Mouse (Mus musculus) adrenal gland, postnatal 25 days (tissue): ENCODE data around the gene Ltbp2. TPM values are rescaled to one million over a fixed set of nuclear protein-coding genes. Genes with fewer than 3 reads are reported as not detected.

Experiments
- DNase-seq: peaks from one replicate; pipeline ENCODE4 v3.0.0; 2021; ENCODE audit warnings: mixed read lengths
- long read RNA-seq: library from polyadenylated mRNA; stranded (forward); transcript quantifications from one replicate; pipeline ENCODE4 v2.0.0, GENCODE M21; 2021
- total RNA-seq: library from RNA; stranded (reverse); gene quantifications from 2 replicates; pipeline ENCODE4 v1.2.3, GENCODE M21; 2021

Ltbp2 gene
- 3.9 and 4.8 TPM in 2 replicates for total RNA-seq
- long read RNA-seq, partial matches to known transcripts = 7 of 14 reads
- long read RNA-seq, other reads (novel, unspliced or antisense) = 7 of 14 reads

DNA sequence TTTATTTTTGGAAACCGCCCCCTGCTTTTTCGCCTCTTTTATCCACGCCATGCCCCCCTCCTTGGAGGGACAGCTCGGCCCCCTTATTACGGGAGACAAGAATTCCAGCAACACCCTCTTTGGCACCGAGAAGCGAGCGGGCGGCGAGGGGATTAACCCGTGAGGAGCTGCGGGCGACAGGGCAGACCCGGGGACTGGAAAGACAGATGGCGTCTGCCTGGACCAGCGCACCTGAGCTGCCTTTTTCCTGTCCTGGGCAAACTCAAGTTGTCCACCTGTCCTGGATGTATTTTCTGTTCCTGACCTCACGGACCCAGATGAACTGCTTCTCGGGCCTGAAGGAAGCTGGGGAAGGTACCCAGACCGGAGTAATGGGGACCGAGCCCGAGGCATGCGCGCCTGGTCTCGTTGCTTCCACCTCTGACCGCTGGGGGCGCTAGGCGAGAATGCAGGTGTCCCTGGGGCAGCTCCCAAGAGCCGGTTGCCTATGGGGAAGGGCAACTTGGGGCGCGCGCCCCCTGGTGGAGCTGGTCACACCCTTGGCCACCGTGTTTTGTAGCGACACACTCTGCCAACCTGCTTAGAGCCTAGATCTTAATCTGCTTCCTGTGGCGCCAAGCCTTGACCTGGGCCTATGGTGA lies at the start of gene Ltbp2:
Gene Ltbp2, minus strand, starts transcription at position 52 of the 641 bp plus-strand sequence.
- DNase-seq = peak; percentile 92

DNA sequence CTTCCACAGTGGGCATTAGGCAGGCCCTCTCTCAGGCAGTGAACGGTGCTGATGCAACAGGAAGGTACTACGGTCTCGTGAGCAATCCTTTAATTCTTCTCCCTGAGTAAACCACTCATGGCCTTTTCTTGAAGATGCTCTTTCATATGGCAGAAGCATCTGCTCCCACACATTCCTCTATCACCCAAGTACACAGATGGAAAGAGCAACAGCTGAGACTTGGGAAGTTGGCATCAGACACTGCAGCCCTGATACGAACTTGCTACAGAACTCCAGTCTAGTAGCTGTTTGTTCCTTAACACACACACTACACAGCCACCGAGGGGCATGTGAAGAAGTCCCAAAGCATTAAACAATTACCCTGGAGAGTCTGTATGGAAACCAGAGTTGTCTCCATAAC lies 48.0 kb upstream of the Ltbp2 start:
- no peak for DNase-seq

DNA sequence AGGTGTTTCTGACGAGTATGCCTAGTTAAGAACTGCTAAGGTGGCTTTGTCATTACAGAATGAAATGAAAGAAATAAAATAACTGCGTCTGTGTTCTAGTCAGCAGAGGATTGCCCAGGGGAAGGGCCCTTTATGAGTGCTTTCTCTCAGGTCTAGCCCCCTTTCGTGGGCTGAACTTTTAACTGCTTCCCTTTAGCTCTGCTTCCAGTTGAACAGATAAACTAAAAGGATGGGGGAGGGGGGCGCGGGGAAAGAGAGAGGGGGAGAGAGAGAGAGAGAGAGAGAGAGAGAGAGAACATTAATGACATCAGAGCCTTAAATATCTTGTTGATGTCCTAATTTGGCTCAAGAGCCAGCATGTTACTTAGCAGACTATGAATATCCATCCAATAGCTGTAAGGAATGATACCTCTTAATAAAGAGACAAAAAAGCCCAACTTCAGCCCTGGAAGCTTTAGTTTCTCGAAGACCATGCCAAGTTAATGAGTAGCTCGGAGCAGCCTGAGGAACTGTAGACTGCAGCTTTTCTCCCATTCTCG lies 45.6 kb upstream of the Ltbp2 start:
- DNase-seq = no peak

DNA sequence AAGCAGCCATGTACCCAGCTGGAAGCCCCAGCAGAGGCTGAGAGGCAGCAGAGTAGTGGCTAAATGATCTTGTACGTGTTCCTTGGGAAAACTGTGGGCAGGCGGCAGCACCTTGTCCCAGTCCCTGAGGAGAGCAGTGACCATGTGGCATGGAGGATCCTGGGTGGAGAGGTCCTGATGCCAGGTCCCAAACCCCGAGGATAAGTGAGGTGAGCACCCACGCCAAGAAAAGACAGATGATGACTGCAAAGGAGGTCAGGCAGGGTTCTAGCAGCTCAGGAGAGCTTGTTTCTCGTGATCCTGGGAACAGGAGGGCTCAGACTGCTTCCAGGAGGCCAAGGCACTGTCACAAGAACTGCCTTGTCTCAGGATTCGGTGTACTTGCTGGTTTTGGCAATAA lies 42.5 kb upstream of the Ltbp2 start:
- DNase-seq = no peak

DNA sequence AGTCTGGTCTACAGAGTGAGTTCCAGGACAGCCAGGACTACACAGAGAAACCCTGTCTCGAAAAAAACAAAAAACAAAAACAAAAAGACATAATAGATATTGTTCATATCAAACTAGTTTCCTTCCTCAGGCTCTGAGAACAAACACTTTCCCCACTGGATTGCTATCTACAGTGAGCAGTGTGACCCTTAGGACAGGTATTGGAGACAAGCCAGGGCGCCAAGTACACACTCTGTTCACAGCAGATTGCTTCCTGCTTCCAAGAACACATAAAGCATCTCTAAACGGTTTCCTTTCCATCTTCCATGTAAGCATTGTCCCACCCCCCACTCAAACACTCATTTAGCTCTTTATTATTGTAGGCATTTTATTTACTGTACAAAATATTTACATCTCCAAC lies 41.5 kb upstream of the Ltbp2 start:
- no peak for DNase-seq

DNA sequence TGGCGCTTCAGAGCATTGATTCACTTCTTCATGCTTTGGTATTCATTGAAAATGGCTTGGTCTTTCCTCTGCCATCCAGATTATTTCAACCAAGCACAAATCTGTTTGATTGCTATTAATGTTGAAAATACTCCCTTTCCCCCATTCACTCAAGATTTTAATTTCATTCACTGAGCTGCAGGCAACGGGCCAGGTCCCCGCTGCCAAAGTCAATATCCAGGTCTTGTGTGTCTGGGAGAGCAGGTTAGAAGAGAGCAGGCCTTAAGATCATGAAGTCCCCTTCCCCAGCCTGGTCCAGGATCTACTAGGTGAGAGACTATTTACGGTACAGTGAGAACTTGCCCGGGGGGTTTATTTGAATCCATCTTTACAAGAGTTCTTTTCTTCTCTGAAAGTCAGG lies 38.6 kb upstream of the Ltbp2 start:
- no peak for DNase-seq

DNA sequence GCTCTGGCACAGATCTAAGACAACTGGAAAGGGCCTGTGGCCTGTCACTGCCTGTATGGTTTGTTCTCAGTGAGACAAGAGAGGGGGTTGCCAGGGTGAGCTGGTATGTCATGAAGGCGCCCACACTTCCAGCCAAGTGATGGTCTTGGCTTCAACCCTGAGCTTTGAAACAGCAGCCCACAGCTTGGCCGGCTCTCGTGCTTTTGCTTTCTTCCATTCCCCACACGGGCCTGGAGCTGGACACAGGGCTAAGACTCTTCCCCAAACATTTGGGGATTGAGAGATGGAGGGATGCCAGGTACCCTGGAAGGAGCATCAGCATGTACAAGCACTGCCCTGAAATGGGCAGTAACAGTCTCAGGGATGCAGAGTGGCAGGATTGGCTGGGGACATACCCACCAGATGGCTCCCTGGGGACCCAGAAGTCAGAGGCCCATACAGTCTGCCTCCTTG lies 36.3 kb upstream of the Ltbp2 start:
- no peak for DNase-seq

DNA sequence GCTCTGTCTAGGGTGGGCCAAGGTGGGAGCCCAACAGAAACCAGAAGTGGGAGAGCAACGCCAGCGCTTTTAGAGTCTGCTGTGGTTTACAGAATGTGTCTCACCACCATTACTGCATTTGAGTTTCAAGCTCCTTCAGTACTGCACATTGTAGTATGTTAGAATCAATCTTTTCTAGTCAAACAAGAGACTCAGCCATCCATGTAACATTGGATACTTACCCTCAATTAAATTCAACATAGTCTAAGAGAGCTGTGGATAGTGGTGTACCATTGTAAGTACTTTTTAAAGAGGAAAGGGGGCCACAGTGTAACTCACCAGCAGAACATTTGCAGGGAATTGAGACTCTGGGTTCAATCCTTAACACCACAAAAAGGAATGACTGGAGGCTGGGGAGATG lies 35.3 kb upstream of the Ltbp2 start:
- DNase-seq = no peak

DNA sequence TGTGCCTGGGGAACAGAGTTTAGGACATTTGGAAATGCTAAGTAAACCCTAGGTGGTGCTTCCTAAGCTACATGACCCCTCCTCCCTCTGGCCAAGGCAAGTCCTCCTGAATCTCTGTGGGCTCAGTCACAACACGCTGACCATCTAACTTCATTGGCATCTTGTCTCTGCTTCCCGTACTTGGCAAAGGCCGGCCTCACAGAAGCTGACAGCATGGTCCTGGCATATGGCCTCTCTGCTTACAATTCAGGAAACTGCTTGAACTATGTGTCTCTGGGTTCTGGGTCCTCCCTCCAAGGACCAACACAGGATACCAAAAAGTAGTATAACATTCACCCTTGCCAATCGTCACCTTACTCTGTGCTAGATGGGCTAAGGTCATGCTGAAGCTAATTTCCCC lies 33.7 kb upstream of the Ltbp2 start:
- no peak for DNase-seq

DNA sequence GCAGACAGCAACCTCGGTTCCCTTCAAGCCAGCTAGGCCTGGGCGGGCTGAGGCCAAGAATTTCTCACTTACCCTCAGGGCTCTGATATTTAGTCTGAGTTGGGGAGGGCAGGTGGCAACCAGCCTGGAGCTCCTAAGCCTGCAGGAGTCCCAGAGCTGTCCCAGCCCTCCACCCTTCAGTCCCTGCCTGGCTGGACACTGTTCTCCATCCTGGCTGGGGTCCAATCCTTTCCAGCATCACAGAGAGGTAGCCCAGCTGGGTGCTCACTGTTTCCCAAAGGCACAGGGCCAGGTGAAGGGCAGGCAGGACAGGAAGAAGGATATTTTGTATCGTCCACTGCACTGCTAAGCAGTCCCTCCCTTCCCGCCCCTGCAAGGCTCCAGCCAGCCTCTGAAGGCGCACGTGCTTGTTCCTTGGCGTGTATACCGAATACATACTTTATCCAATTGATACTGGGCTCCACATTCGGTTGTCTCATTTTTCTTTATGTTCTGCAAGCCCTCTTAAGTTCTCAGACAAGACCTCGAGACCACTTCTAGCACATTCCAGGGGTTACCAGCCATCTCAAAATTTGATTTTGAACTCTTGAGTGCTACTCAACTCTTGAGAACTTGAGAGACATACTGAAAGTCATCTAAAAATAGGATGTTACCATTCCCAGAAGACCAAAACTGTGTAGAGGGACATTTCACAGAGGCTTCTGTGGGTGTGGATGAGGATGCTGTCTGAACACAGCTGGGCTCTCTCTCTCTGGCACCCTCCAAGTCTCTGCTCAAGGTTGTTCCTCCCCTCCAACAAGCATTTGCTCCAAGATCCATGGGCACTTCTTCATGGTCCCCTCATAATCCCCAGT lies 31.5 kb upstream of the Ltbp2 start:
- DNase-seq = no peak

DNA sequence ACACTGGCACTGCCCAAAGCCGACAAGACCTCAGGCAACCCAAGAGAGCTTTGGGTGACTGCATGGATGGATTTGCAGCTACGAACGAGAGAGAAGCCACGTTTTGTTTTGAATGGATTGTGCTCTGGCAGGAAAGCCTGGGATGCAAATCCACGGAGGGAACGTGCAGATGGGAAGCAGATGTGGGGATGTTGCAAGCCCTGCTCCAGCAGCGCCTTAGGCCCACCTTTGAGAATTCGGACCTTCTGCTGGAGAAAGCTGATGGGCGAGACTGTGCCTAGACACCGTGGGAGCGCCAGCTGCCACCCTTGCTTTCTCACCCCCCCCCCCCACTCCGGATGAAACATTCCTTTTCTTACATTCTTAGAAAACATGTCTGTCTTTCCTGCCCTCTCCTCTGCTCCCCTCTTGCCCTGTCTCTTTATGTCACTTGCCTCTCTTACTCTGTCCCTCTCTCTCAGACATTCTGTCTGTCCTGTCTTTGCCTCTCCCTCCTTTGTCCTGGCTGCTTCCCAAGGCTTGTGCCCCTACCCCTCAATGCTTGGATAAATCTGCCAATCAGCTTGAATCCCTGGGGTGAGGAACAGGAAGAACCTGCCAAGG lies 30.8 kb upstream of the Ltbp2 start:
- DNase-seq = no peak

DNA sequence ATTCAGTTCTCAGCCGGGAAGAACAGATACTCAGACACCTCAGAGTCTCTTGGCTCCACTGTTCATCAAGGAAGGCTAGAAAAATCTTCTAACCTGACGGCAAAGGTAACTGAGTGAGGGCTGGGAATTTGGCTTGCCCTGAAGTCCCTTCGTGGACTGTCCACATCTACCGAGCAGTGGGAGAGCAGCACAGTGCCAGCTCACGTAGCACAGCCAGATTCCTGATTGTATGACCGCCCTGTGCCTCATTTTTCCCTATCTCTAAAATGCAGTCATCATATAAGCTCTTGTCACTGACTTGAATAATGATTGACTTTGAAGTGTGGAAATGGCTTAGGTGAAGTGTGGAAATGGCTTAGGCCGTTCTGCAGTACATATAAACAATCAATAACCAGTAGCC lies 28.1 kb upstream of the Ltbp2 start:
- DNase-seq = no peak

DNA sequence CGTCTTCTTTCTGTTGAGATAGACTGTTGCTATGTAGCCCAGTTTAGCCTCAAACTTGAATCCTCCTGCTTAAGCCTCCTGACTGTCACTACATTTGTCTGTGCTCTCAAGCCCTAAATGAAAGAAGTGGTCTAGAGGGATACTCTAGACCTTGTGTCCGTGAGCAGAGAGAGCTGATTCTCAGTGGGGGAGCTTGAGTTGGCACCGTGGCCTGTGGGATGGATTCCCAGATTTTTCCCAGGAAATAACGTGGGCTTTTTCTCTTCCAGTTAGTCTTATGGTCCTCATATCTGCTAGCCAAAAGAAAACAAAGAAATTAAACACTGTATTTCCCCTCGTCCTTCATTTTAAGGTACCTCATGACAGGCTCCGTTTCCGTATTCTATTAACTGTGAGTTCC lies 24.0 kb upstream of the Ltbp2 start:
- no peak for DNase-seq

DNA sequence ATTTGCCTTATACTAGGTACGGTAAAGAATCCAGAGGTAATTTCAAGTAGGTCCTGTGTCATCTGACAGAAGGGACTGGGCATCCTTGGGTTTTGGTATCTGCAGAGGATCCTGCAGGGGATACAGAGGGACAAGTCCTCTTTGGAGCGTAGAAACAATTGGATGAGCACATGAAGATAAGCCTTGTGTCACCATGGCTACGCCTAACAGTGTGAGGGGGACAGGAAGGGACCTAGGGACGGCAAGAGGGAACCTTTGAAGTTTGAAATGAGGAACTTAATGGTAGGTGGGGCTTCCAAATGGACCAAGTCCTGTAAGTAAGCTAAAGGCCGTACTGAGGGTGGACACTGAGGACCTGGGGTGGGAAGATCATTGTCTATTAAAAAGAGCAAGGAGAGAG lies 21.0 kb upstream of the Ltbp2 start:
- DNase-seq = no peak

DNA sequence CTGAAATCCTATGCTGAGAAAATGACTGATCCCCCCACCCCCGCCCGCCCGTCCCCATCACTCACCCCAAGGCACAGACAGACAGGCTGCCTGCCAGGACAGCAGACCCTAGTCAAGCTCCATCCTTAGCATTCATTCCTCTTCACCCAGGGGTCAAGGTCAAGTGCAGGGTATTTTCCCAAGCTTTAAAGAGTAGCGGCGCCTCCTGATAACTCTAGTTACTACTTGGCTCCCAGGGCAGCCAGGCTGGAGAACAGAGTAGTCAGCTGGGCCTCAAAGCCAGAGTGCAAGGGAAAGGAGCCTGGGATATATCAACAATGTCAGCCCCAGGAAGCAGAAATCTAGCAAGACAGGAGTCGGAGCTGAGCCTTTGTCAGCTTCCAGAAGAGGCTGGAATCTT lies 19.9 kb upstream of the Ltbp2 start:
- DNase-seq = no peak

DNA sequence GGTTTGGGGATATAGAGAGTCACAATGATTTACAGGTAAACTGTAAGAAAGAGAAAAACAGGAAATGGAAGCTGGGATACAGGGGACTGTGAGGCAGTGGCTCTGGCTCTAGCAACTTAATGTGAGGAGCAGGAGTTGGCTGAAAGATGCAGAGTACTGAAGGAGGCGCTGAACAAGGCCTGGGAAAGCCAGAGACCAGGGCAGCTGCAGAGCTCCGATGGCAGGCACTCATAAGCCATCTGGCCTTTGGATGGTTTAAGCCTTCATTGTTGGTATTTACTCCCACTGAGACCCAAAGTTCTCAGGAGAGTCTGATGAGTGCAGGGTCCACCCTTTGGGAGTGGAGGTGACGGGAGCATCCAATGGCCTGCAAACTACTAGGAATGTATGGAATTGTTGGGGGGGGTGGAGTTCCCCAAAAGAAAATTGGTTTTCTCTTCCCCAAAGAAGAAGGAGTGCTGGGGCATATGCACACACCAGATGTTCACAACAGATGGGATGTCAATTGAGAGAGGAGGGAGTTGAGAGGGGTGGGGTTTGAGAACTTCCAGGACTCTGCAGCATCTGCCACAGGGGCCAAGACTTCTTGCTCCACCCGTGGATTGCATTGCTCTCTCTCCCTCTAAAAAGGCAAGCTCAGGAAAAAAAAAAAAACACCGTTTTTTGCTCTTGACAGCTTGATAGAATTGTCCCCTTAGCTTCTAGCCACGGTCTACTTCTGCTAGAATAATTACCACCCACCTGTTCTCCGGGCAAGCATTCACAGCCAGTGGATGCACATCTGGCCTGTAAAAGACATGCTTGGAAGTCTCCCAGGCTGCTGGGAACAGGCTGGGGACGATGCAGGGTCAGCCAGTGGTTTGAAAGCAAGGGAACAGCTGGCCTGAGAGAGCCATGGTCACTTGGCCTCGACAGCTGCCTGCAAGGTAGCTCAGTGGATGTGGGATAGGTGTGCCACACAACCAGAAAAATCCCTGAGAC lies 17.6 kb upstream of the Ltbp2 start:
- DNase-seq = no peak

DNA sequence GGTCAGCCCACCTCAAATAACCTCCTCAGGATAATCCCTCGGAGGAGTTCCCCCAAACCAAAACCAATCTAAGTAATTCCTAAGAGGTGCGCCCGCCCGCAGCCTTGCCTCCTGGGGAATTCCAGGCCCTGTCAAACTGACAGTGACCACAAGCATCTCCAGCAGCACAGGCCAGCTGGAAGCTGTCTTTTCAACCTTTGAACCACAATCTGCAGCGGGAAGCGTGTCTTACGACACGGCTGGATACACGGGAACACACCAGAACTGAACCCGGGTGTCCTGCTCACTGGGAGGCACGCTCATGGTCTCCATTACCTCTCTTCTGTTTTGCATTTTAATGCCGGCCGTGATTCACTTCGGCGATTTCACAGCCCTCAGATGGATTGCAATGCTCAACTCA lies 14.0 kb upstream of the Ltbp2 start:
- no peak for DNase-seq

DNA sequence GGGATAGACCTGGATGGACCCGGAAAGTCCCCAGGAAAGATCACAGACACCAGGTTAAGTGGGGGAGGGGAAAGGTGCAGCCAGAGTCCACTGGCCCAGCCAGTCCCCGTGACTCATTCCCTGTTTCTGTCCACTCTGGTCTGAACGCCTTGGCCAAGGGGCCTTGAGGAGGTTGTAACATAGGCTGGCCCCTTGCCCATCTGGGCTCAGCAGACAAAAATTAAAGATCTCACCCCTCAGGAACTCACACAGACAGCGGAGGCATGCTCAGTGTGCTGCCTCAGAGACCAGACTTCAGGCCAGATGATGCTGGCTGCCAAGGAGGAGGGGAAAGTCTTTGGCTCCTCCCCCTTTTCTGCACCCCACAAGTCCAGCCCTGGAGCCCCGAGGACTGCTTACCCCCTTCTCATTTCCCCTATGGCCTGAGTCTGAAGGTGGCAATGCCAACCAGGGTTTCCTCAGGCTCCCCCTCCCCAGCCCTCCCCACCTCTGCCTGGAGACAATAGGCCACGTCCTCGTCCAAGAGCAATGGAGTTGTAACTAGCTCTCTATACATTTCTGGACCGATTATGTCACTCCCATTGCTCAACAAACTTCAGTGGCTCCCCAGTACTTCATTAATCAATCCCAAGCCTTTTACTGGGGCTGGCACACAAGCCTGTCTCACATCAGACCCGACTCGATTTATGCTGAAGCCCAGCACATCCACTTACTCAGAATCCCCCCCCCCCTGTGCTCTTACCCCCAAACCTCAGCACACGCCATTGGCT lies 9.0 kb upstream of the Ltbp2 start:
- DNase-seq = peak; percentile 55

DNA sequence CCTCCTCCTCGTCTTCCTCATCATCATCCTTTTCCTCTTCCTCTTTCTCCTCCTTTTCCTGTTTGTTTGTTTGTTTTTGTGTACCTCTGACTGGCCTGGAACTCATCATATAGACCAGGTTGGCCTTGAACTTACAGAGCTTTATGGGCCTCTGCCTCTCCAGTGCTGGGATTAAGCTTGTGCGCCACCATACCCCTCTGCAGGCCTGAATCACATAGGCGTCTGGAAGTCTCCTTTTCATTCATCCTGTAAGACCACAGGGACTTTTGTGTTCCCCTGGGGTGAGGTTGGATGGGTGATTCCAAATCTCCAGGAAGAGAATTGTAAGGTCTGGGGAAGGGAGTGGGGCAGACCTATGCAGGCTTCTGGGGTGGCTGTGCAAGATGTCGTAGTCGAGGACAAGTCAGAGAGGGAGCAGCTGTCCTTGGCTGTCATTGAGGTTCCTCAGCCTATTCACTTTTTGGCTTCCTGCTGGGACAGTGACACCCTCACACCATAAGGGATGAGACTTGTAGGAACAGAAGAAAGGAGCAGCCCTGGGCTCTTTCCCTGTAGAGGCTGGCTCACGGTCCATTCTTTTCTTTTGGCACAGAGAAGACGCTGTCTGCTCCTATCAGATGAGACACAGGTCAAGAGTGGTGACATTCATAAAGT lies 8.2 kb upstream of the Ltbp2 start:
- no peak for DNase-seq

DNA sequence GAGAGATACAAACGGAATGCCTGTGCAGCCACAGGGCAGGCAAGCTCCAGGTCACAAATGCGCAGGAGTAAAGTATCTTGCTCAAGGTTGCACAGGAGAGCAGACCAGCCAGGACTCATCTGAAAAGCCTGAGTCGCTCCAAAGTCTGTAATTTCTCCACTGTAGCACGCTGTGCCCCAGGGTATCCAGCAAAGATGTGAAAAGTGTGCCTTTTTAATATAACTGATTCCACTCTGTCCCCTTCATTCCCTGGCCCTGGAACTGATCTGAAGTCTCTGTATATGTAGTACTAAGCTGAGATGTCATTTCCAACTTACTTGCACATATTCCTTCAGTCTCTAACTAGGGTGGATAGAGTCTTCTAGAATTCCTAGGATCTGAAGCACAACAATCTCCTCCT lies 6.5 kb upstream of the Ltbp2 start:
- no peak for DNase-seq

DNA sequence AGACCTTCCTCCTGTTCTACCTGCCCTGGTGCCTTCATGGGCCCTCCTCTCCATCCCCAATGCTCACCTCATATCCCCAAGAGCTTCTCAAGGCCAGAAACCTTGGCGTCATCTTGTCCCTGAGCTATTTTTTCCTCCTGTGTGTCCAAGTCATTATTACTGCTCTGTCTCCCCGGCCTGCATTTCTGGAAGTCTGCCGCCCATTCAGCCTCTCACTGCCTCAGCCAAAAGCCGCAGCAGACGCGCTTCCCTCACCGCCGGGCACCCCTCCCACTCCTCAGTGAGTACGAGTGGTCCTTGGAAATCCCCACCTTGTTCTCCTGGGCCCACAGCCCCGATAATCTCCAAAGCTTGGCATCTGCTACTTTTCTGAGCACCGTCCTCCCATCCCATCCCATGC lies 3.8 kb upstream of the Ltbp2 start:
- no peak for DNase-seq
